ENCODE assay signal across 24 mouse cellular contexts in the genomic region with DNA sequence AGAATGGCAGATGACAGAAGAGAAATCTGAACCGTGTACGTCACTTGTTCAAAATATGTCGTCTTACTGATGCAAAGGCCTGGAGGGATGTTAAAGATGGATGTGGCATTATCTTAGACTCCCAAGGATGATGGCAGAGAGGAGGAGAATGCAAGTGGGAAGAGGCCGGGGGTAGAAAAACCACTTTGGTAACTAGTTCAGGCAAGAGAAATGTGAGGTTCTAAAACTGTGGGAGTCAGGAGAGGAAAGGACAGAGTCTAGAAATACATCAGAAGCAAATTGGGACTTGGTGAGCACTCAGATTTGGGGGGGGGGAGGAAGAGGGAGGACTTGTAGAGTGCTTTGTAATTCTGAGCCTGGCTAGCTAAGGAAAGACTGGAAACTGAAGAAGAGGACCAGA.
"Had no signal": no experiment of that assay in that cellular context is flagged by ENCODE, and none has a peak within 500 bp of the region (broad histone marks: within the 10 kb centered on the region; RNA-seq: fewer than 3 reads in every experiment).

No protein-coding gene starts in this region.

- H3K36me3 ChIP-seq: heart, embryonic 13.5 days; heart, embryonic 15.5 days; intestine, embryonic 15.5 days; limb, embryonic 10.5 days; limb, embryonic 12.5 days; liver, embryonic 13.5 days had no signal

- DNase-seq: gastrocnemius, postnatal 14 days; gastrocnemius, postnatal 36 days; heart, adult 11 months; heart, adult 2 months; heart, postnatal 36 days; kidney, adult 18-20 months; kidney, adult 8-10 months; kidney, postnatal 10 days; kidney, postnatal 25 days; kidney, postnatal 4 days; liver; liver, embryonic 13.5 days had no signal

- H3K9ac ChIP-seq: heart, embryonic 13.5 days; heart, embryonic 15.5 days; hindbrain, embryonic 14.5 days; intestine, embryonic 15.5 days; limb, embryonic 12.5 days; liver, embryonic 13.5 days had no signal

- H3K9me3 ChIP-seq: heart, embryonic 13.5 days; heart, embryonic 15.5 days; intestine, embryonic 15.5 days; limb, embryonic 10.5 days; limb, embryonic 12.5 days; liver, embryonic 13.5 days had no signal

- H3K27me3 ChIP-seq: heart, embryonic 13.5 days; heart, embryonic 15.5 days; intestine, embryonic 15.5 days; limb, embryonic 12.5 days; liver, embryonic 13.5 days had no signal

- H3K4me2 ChIP-seq: heart, embryonic 11.5 days; heart, embryonic 13.5 days; heart, embryonic 15.5 days; hindbrain, embryonic 14.5 days; intestine, embryonic 15.5 days; limb, embryonic 12.5 days; liver, embryonic 11.5 days; liver, embryonic 13.5 days had no signal

- H3K4me3 ChIP-seq: heart, adult 2 months; heart, embryonic 13.5 days; heart, embryonic 15.5 days; intestine, embryonic 15.5 days; layer of hippocampus, adult 2 months; limb, embryonic 10.5 days; limb, embryonic 12.5 days; liver, embryonic 13.5 days had no signal

- ATAC-seq: hindbrain, embryonic 16.5 days; inflammation-experienced regulatory T-cells, adult 6 months; intestine, embryonic 15.5 days; intestine, postnatal 0 days had no signal

- H3K27ac ChIP-seq: heart, adult 2 months; heart, embryonic 13.5 days; heart, embryonic 15.5 days; hindbrain, embryonic 14.5 days; intestine, embryonic 15.5 days; limb, embryonic 10.5 days; limb, embryonic 12.5 days; liver, embryonic 13.5 days had no signal
